Mouse (Mus musculus): ENCODE measurements at regions not wholly inside any gene's neighbourhood (a gene's known extent, or its start where the extent isn't known, plus 50 kb on each side); places are given as distances from the start of the nearest gene placed in this dataset.

DNA sequence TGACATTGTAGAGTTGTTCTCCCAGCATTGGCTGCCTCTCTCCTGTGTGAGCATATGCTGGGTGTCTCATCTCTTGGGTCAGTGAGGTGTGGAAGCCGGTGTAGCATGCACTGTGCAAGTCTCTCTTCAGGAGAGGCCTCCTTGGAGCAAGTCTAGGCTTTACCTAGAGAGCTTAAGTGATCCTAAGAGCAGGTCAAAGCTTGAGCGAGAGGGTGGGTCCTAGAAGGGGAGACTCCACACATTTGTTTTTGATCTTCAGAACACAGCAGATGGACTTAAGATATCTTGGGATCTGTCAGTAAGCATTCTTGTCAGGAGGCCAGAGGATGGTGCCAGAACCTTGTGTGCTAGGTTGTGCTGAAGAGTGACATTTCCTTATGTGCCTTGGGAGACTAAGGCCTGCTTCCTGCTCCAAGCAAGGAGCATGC lies 136.4 kb downstream of the Tmx1 start:
- DNase-seq (ENCODE audit: low spot score), result no peak

DNA sequence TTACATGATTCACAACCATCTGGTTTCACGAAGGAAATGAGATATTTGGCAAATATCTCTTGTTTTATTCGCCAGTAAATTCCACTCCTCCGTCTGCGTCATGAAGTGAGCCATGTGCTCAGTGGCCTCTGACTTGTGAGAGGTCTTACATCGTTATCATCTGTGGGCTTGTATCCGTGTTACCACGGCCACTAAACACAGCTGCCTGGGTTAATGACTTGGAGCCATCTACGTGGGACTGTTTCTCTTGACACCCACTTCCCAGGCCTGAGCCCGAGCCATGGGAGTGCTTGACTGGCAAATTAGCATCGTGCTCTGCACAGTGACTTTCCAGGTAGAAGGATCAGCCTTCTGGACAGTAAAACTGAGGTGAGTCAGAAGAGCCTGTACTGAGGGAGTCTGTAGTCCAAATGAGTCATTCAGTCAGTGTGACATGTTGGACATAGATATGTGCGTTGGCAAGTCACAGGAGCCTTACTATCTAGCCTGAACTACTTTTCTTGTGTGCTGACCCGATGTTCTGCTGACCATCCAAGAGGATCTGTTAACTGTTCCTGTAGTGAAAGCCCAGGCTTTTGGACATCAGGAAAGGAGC lies 137.7 kb downstream of the Tmx1 start:
- no peak for DNase-seq (ENCODE audit: low spot score)

DNA sequence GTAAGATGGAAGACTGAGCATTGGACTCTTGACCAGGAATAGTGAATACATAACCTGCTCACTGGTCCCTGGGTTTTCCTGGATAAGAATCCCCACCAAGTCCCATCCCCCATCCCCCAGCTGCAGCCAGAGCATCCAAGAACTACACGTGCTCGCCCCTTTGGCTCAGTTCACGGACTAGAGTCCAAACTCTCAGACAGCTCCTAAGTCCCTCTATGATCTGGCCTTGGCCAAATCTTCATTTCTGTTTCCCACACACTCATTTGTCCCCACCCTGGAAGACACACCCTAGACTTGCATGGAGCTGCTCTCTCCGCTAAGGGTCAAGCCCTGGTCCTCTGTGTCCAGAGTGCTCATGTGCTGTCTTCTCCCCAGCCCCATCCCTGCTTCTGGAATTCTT lies 139.9 kb downstream of the Tmx1 start:
- no peak for DNase-seq (ENCODE audit: low spot score)

DNA sequence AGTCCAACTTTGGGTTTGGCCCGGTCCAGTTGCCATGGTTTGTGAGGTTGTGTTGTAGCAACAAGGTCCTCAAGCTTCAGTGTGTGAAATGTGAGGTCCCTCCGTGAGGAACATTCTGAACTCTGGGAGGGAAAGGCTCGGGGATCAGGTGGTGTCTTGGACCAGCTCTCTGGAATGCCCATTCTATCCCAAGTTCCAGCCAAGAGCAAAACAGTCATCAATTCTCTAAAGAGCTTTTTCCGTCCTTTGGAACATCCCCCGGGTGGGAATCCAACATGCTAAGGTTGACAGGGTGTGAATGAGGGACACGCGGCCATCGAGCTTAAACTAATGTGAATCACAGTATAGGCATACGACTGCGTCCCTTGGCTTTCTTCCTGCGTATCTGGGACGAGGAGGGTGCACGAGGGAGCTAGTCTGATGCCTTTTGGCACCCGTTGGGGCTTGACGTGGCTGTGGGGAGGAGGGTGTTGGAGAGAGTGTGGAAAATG lies 145.4 kb downstream of the Tmx1 start:
- no peak for DNase-seq (ENCODE audit: low spot score)

DNA sequence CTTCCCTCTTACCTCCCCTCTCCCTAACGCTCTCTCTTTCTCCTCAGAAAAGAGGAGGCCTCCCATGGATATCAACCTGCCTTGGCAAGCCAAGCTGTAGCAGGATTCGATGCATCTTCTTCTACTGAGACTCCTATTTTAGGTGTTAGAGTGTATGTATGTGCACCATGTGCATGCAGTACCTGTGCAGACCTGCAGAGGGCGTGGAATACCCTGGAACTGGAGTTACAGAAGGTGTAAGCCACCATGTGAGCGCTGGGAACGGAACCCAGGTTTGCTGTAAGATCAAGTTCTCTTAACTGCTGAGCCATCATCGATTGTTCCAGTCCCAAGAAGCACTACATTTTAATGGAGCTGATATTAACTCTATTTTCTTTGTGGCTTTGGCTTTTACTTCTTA lies 146.8 kb downstream of the Tmx1 start:
- DNase-seq (ENCODE audit: low spot score), result no peak

DNA sequence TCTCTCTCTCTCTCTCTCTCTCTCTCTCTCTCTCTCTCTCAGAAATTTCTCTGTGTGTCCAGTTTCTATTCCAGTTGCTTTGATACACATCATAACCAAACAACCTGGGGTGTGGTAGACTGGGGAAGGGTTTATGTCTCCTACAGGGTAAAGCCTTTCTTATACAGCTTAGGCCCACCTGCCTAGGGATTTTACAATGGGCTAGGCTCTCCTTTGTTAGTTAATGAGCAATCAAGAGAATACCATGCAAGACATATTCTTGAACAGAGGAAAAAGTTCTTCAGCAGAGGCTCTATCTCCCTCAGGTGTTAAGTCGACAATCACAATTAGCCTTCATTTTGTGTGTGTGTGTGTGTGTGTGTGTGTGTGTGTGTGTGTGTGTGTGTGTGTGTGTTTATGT lies 151.0 kb downstream of the Tmx1 start:
- DNase-seq (ENCODE audit: low spot score), result no peak

DNA sequence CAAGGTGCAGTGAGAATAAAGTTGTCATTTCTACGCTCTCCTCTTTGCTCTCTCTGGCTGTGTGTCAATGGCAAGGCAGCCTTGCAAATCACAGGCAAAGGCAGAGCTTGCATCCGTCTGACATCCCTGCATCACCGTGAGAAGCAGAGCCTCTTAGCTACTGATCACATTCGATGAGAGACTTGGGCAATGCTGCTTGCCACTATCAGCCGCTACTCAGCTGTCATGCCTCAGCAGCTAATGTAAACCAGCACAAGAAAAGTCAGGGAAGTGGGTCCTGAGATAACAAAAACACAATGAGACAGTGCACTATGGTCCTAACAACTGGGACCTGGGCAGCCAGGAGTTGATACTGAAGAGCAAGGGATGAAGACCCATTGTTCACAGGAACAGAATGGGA lies 155.8 kb downstream of the Tmx1 start:
- no peak for DNase-seq (ENCODE audit: low spot score)

DNA sequence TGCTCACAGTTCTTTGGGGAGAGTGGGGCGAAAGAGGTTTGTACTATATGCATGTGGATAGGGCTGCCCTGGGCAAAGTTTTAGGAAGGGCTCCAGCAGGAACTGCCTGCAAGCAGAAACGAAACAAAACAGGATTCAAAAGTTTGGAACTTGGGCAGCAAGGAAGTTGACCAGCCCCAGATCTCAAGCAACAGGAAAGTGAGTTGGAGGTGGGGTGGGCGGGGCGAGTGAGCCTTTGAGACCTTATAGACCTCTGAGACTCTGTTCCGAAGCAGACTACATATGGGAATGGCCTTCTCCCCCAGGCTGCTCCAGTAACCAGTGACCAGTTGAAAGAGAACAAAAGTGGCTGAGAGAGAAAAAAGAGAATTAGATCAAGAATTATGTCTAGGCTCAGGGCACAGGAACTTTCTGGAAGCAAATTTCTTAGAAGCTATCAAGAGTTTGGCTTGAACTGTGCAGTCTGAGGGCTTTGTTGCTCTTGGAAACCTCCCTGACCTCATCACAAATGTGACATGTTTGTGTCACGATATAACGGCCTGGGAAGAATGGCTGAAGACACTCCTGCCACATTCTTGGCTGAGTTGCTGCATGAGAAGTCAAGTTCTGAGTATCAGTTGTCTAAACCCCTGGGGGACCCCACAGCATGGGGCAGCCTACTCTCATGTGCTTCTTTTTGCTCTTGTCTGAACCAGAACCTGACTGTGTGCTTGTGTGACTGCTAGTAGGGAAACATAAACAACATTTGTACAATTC lies 156.4 kb downstream of the Tmx1 start:
- no peak for DNase-seq (ENCODE audit: low spot score)

DNA sequence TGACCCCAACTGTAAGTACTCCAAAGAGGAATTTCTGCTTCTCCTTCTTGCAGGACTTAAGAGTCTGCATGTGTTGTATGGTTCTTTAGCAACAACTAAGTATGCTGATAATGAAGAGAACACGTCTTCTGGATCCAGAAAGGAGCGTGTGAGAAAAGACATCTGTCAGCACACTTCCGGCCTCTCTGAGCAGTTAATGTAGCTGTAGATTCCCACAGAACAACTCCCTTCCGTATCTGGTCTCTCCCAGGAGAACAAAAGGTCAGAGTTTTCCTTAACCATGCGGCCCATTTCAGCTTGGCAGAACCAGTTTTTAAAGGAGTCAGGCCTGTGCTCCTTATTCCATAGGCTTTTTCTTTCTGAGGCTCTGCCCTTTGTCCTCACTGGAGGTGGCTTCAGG lies 159.0 kb downstream of the Tmx1 start:
- no peak for DNase-seq (ENCODE audit: low spot score)

DNA sequence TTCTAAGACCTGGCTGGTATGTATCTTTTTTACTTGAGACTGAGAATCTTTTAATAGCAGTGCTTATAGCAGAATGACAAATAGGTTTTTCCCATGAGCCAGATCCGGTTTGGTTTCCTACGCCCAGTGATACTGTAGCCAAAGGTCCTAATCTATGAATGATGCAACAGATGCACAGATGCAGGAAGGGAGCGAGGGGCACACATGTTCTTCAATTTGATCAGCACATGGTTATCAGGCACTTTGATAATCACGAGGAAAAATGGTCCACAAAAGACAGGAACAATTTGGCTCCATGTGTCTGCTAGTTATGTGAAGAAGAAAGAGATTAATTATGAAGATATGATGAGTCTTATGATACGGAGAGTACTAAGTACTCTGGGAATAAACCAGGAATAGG lies 160.3 kb downstream of the Tmx1 start:
- no peak for DNase-seq (ENCODE audit: low spot score)

DNA sequence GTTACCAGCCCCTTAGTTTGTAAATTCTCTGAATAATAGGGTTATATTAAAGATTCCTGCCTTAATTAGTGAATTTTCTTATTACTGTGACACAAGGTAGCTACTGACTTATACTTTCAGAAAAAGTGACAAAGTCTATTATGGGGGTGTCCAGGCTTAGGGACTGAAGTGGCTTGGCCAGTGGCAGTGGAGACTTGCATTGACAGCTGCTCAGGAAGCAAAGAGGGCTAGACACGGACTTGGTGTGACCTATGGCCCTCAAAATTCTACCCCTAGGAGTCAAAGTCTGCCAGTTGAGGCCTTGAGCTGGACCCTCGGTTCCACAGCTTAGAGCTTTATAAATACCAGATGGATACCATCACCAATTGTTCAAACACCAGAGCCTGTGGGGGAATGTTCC lies 161.2 kb downstream of the Tmx1 start:
- no peak for DNase-seq (ENCODE audit: low spot score)

DNA sequence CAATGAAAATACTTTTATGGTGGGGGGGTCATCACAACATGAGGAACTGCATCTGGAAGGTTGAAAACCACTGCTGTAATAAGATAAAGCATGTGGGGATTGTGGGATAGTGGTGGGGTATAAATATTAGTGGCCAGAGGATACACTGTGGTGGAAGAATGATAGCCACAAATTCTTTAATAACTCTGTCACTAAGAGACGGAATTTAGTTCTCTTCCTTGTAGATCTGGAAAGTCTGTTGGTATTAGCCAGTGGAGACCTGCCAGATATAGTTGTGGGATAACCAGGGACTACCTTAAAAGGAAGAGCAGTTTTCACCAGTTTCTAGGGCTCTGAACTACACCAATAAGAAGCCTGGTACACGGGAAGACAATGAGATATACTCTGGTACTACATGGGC lies 161.8 kb downstream of the Tmx1 start:
- no peak for DNase-seq (ENCODE audit: low spot score)

DNA sequence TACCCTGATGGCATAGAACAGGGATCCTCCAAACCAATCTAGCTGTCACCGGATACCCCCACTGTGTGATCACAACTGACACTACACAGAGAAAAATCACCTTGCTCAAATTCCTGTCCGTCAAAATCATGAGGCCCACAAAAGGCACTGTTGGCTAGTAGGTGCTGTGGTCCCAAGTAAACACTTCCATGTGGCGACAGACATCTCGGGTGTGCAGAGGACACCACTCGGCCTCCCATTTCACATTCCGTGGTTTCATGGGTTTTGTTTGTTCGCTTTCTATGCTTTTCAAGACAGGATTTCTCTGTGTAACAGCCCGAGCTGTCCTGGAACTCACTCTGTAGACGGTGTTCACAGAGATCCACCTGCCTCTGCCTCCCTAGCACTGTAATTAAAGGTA lies 162.2 kb downstream of the Tmx1 start:
- no peak for DNase-seq (ENCODE audit: low spot score)

DNA sequence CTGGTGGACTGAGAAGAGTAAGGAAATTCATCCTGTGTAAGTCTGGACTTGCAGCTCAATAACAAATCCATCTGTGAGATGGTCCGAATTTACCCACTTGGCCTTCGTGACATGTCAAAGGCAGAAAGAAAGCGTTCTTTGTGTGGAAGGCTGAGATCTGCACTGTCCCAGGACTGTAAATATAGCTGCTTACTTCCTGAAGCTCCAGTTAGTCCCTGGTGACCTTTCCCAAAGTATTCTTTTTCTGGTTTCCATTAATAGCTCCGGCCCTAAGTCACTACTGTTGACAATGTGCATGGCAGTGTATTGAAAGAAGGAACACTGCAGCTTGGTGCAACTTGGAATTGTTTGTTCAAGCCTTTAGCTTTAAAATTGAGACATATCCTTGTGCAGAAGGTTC lies 163.2 kb downstream of the Tmx1 start:
- no peak for DNase-seq (ENCODE audit: low spot score)

DNA sequence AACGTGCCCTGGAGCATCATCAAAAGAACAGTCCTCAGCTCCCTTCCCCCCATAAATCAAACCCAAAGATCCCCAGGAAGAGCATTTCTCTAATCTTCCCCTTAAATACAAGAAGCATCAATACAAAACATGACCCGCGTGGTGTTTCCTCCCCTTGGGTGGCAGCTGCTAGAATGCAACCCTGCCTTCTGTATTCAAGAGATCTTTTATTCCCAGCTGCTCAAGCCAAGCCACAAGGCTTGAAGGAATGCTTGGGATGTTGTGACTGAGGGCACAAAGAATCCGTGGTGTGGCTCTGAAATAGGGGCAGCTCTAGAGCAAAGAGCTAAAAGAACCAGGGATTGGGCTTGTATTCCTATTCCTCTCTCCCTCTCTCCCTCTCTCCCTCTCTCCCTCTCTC lies 163.6 kb downstream of the Tmx1 start:
- no peak for DNase-seq (ENCODE audit: low spot score)

DNA sequence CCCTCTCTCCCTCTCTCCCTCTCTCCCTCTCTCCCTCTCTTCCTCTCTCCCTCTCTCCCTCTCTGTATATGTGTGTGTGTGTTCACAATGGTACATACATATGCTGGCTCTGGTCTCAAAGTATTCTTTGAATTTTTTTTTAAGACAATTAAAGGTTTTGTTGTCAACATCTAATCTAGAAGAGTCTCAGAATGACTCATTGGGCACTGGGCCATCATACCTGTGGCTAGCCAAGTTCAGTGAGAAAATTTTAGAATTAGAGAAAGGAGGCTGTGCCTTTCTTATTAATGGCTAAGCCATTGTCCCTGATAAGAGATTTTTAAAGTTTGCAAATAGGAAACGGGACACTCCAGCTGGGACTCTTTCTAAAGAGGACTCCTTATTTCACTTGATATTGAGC lies 164.1 kb downstream of the Tmx1 start:
- DNase-seq (ENCODE audit: low spot score), result no peak

DNA sequence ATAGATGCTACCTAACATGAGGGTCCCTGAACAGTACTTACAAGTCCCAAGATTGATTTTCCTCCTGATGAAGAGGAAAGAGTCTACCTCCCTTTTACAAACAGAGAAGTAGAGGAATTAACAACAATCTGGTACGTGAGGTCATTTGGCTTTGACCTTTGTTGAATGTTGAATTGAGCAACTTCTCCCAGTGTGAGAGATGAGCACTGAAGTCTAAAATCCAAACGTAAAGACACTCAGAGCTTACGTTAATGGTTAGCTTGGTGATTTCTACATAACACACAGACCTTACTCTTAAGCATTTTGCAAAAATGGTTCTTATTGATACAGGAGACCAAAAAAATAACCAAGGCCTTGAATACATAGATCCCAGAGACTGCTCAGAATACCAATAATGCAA lies 165.1 kb downstream of the Tmx1 start:
- no peak for DNase-seq (ENCODE audit: low spot score)

DNA sequence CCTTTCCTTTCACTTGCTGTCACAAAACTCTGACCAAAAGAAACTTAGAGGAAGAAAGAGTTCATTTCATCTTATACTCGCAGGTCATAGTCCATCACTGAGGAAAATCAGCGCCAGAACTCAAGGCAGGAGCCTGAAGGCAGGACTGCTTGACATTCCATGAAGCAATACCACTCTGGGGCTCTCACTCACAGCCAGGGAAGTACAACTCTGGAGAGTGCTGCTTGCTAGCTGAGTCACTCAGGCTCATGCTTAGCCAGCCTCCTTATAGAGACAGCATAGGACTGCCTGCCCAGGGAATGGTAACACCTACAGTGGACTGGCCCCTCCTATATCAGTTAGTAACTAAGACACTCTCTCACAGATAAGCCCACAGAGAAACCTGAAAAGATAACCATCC lies 166.5 kb downstream of the Tmx1 start:
- no peak for DNase-seq (ENCODE audit: low spot score)

DNA sequence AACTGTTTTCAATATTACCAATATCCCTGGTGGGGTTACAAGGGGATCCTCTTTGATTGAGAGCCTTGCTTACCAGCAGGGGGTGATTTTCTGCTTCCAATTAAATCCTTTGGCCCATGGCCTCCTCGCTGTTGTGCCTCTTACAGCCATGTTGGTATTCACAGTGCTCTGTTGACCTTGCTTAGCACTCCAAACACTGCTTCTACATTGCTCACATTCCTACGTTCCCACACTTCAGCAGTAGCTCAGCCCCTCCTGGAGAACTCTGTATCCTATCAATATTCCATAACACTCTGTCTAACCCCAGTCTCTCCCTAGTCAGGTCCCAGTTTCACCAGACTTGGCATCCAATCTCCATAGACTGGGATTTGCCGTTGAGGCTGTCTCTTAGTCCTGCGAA lies 169.1 kb downstream of the Tmx1 start:
- DNase-seq (ENCODE audit: low spot score), result no peak

DNA sequence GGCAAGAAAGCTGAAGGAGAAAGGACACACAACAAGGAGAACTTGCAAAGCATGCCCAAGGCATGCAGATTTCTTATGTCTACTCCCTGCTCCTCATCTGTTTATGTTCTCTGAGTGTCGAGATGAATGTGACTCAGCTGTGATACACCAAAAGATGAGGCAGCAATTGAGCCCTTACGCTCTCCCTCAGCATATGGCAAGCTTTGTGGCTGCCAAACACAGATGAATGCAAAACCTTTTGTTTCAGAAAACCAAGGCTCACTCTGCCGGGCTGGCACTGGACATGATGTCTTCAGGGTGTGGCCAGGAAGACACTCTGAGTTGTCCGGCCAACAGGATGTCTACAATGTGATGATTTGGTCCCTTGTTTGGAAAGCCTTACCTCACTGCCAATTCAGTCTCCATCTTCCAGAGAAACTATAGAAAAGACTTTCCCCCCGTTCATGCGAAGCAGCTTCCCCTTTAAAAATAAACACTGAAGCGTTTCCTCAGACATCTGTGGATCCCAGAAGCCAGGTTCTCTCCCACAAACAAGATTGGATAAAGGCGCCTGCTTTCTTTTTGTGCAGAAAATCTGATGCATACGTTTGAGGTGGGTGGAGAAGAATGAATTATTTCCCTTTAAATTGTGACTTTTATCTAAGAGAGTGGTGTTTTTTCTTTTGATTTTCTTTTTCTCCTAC lies 171.5 kb downstream of the Tmx1 start:
- DNase-seq (ENCODE audit: low spot score), result peak; percentile 45

DNA sequence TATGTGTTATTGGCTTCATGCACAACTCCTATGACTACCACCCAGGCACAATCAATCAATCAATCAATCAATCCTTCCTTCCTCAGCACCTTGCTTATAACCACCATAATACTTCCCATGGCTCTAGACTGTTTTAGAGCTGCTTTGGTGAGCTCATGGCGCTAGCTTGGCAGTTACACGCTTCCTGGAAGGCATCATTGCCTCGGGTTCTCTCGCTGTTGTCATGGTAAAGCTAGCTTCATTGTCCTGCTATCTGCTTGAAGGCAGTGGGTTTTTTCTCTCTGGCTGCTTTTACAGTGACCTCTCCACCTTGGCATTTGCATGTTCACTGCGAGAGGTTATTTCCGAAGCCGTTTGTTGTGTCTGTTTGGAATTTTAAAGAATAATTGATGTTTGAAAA lies 174.7 kb downstream of the Tmx1 start:
- no peak for DNase-seq (ENCODE audit: low spot score)

DNA sequence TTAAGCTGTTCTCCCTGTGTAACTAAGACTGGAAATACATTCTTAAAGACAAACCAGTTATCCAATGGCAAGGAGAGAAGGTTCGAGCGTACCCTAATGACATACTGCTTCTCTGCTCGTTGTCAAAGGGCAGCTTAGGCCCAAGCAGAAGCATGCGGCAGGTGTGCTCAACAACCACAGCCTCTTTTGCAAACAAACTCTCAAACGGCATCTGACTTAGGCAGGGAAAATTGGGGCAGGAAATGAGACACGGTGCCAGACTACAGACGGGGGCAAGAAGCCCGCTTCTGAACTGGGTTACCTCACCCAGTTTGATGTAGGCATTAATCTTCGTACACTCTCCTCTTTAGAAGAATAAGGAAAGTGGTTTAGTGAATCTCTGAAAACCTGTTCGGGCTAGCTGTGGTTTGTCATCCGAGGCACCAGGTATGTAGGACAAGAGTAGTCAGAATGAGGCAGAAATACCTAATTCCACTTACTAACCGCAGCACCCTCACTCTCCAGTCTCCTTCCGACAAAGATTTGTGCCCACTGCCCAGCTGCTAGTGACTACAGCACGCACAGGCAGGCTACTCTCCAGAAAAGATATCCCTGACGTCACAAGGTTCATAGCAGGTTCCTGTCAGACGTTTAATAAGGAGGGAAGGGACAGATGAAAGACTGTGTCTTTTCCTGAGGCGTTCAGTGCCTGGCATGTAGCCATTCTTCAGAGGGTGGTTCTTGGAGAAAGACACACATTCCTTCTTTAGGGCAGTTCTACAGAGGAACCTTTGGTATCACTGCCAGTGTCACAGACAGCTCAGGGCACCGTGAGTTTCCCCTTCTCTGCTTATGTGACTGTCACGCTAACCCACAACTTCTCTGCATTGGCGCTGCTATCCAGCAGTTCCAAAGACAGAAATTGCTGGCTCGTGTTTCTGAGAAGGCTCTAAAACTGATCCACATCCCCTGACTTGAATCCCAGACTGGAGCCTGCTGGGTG lies 175.8 kb downstream of the Tmx1 start:
- no peak for DNase-seq (ENCODE audit: low spot score)

Measured in left cerebral cortex, adult 11 months (tissue).